Mouse (Mus musculus) liver, embryonic 13.5 days (tissue): ENCODE measurements around the gene Mt3. TPM values are rescaled to one million over a fixed set of nuclear protein-coding genes. Genes with fewer than 3 reads are reported as not detected.

Experiments used
- ATAC-seq: fragments of 200-750 bp; cut with Nextera tagmentation; 2 replicates; pipeline ENCODE4 v1.8.0; 2017; ENCODE audit warnings: low read depth, mild to moderate bottlenecking, moderate number of reproducible peaks, moderate library complexity
- DNase-seq: peaks from one replicate; pipeline ENCODE4 v3.0.0; 2022
- H3K27ac ChIP-seq: fragments of 300-500 bp; sonication (generic); 2 replicates; pipeline ENCODE4 v1.5.1; 2015; ENCODE audit warnings: moderate library complexity, mild to moderate bottlenecking, inconsistent platforms
- H3K27me3 ChIP-seq: fragments of 300-500 bp; sonication (generic); 2 replicates; pipeline ENCODE4 v1.6.1; 2015; ENCODE audit warnings: mild to moderate bottlenecking, inconsistent platforms
- H3K36me3 ChIP-seq: fragments of 300-500 bp; sonication (generic); 2 replicates; pipeline ENCODE4 v1.6.1; 2015; ENCODE audit warnings: mild to moderate bottlenecking, inconsistent platforms
- H3K4me1 ChIP-seq: fragments of 300-500 bp; sonication (generic); replicated peaks from 2 replicates; pipeline ENCODE4 v1.6.1; 2015; ENCODE audit warnings: inconsistent platforms
- H3K4me2 ChIP-seq: fragments of 300-500 bp; sonication (generic); 2 replicates; pipeline ENCODE4 v1.6.1; 2015; ENCODE audit warnings: inconsistent platforms, mild to moderate bottlenecking, moderate library complexity
- H3K4me3 ChIP-seq: fragments of 300-500 bp; sonication (generic); replicated peaks from 2 replicates; pipeline ENCODE4 v1.5.1; 2015; ENCODE audit warnings: mild to moderate bottlenecking, inconsistent platforms
- H3K9ac ChIP-seq: fragments of 300-500 bp; sonication (generic); 2 replicates; pipeline ENCODE4 v1.6.1; 2015; ENCODE audit warnings: mild to moderate bottlenecking, inconsistent platforms
- H3K9me3 ChIP-seq: fragments of 300-500 bp; sonication (generic); replicated peaks from 2 replicates; pipeline ENCODE4 v1.6.1; 2016; ENCODE audit warnings: inconsistent platforms
- WGBS: fragments of 180-500 bp; shearing (Covaris S2); methylation state at CpG from one replicate; pipeline ENCODE4 v1.1.7; 2015; ENCODE audit not compliant: insufficient replicate concordance; 5-methylcytosine and 5-hydroxymethylcytosine counted together
- polyA plus RNA-seq: library from polyadenylated mRNA; unstranded; fragments of >200 nt; fragmentation: Nextera tagmentation; extraction: Ambion mirVana; gene quantifications from 2 replicates; pipeline ENCODE4 v1.2.1, GENCODE M21; 2015

Mt3 gene
- polyA plus RNA-seq, 1 experiment from 2014 or later: 0.47 TPM

GRCm38 (mm10) chr8:94174619-94175213, 22.3 kb downstream of the Mt3 start:
- Histone ChIP-seq H3K4me3 (peak overlapping the region; percentile 88), H3K4me2 (peak overlapping the region; percentile 93), H3K36me3 (peaks cover 3% of the 10 kb centered on the region; the same call in 1 of the 2 replicates), H3K27ac (peak overlapping the region; percentile 99), H3K4me1 (peaks cover 64% of the 10 kb centered on the region), H3K27me3 (peaks cover 11% of the 10 kb centered on the region), H3K9ac (peak overlapping the region; percentile 97), H3K9me3 (no peaks in the 10 kb centered on the region)
- 41% methylated on average over 7 of the region's 7 CpGs for WGBS
- no peak for DNase-seq
- ATAC-seq: no peak

- no peak for ATAC-seq
- peaks cover 11% of the 10 kb centered on the region for H3K27me3 ChIP-seq
- H3K36me3 ChIP-seq: peaks cover 17% of the 10 kb centered on the region
- no peak for DNase-seq
- peak overlapping the region; percentile 93 for H3K9ac ChIP-seq
- peak overlapping the region; percentile 95 for H3K27ac ChIP-seq
- H3K4me1 ChIP-seq: peaks cover 68% of the 10 kb centered on the region
- 47% methylated on average over 7 of the region's 7 CpGs for WGBS
- peak overlapping the region; percentile 80 for H3K4me3 ChIP-seq
- no peaks in the 10 kb centered on the region for H3K9me3 ChIP-seq
- H3K4me2 ChIP-seq: peak overlapping the region; percentile 90
These were observed 25.4 kb downstream of the Mt3 start for GRCm38 (mm10) chr8:94177716-94178390.

GRCm38 (mm10) chr8:94178857-94179712, 26.7 kb downstream of the Mt3 start, which contains the start of gene Mt1:
Gene Mt1 (plus strand): TSS chr8:94179082.
- WGBS: under 1% methylated on average over 50 of the region's 50 CpGs

GRCm38 (mm10) chr8:94179713-94180560, 27.5 kb downstream of the Mt3 start:
- H3K27me3 ChIP-seq: peaks cover 21% of the 10 kb centered on the region
- peak overlapping the region; percentile 93 for H3K9ac ChIP-seq
- ATAC-seq (no peak), DNase-seq (peak; percentile 64)
- peak overlapping the region; percentile 80 for H3K4me3 ChIP-seq
- 4% methylated on average over 25 of the region's 25 CpGs for WGBS
- H3K36me3 ChIP-seq: peaks cover 17% of the 10 kb centered on the region
- peak overlapping the region; percentile 95 for H3K27ac ChIP-seq
- no peaks in the 10 kb centered on the region for H3K9me3 ChIP-seq
- H3K4me1 ChIP-seq: peaks cover 76% of the 10 kb centered on the region
- H3K4me2 ChIP-seq: peak overlapping the region; percentile 90

More at GRCm38 (mm10) chr8:94178857-94179712, 26.7 kb downstream of the Mt3 start, which contains the start of gene Mt1:
- peak; percentile 91 for ATAC-seq
- peaks cover 76% of the 10 kb centered on the region for H3K4me1 ChIP-seq
- H3K4me2 ChIP-seq: peak within 1 kb of the TSS; percentile 90
- H3K4me3 ChIP-seq: peak within 1 kb of the TSS; percentile 80
- H3K9me3 ChIP-seq: no peaks in the 10 kb centered on the region
- H3K27me3 ChIP-seq: peaks cover 16% of the 10 kb centered on the region
- peak; percentile 100 for DNase-seq
- peaks cover 17% of the 10 kb centered on the region for H3K36me3 ChIP-seq
- peak within 1 kb of the TSS; percentile 95 for H3K27ac ChIP-seq
- peak within 1 kb of the TSS; percentile 93 for H3K9ac ChIP-seq

GRCm38 (mm10) chr8:94180561-94180908, 28.1 kb downstream of the Mt3 start:
- peak overlapping the region; percentile 80 for H3K4me3 ChIP-seq
- peak overlapping the region; percentile 95 for H3K27ac ChIP-seq
- peak overlapping the region; percentile 93 for H3K9ac ChIP-seq
- H3K4me2 ChIP-seq: peak overlapping the region; percentile 90
- no peaks in the 10 kb centered on the region for H3K9me3 ChIP-seq
- ATAC-seq (no peak), DNase-seq (no peak)
- peaks cover 76% of the 10 kb centered on the region for H3K4me1 ChIP-seq
- WGBS: 71% methylated on average over 1 of the region's 1 CpGs
- peaks cover 17% of the 10 kb centered on the region for H3K36me3 ChIP-seq
- H3K27me3 ChIP-seq: peaks cover 22% of the 10 kb centered on the region

GRCm38 (mm10) chr8:94182055-94182929, 29.9 kb downstream of the Mt3 start:
- DNase-seq (no peak), ATAC-seq (no peak)
- Histone ChIP-seq H3K4me3 (peak overlapping the region; percentile 80), H3K9me3 (no peaks in the 10 kb centered on the region), H3K27ac (peak overlapping the region; percentile 97), H3K4me1 (peaks cover 86% of the 10 kb centered on the region), H3K4me2 (peak overlapping the region; percentile 90), H3K36me3 (peaks cover 17% of the 10 kb centered on the region), H3K27me3 (peaks cover 26% of the 10 kb centered on the region), H3K9ac (peak overlapping the region; percentile 71)
- WGBS: 57% methylated on average over 13 of the region's 13 CpGs

GRCm38 (mm10) chr8:94183117-94183516, 30.7 kb downstream of the Mt3 start:
- peak overlapping the region; percentile 90 for H3K4me2 ChIP-seq
- H3K4me3 ChIP-seq: peak overlapping the region; percentile 80
- DNase-seq (peak; percentile 96), ATAC-seq (peak; percentile 63)
- peaks cover 34% of the 10 kb centered on the region for H3K27me3 ChIP-seq
- WGBS: under 1% methylated on average over 16 of the region's 16 CpGs
- no peaks in the 10 kb centered on the region for H3K9me3 ChIP-seq
- H3K9ac ChIP-seq: peak overlapping the region; percentile 75
- H3K27ac ChIP-seq: peak overlapping the region; percentile 97
- H3K36me3 ChIP-seq: peaks cover 17% of the 10 kb centered on the region
- peaks cover 86% of the 10 kb centered on the region for H3K4me1 ChIP-seq

- Histone ChIP-seq H3K36me3 (peaks cover 17% of the 10 kb centered on the region), H3K27ac (peak overlapping the region; percentile 97), H3K4me3 (peak overlapping the region; percentile 80), H3K27me3 (peaks cover 45% of the 10 kb centered on the region), H3K9me3 (no peaks in the 10 kb centered on the region), H3K4me2 (peak overlapping the region; percentile 90), H3K4me1 (peaks cover 86% of the 10 kb centered on the region), H3K9ac (peak overlapping the region; percentile 75)
- DNase-seq (no peak), ATAC-seq (no peak)
- 40% methylated on average over 12 of the region's 12 CpGs for WGBS
These were observed 32.0 kb downstream of the Mt3 start for GRCm38 (mm10) chr8:94184357-94184843.

GRCm38 (mm10) chr8:94185791-94186190, 33.4 kb downstream of the Mt3 start:
- Histone ChIP-seq H3K27me3 (peaks cover 45% of the 10 kb centered on the region), H3K4me1 (peaks cover 90% of the 10 kb centered on the region), H3K4me3 (peak overlapping the region; percentile 34), H3K4me2 (peak overlapping the region; percentile 70), H3K9me3 (no peaks in the 10 kb centered on the region), H3K27ac (peak overlapping the region; percentile 96), H3K9ac (peak overlapping the region; percentile 72), H3K36me3 (peaks cover 3% of the 10 kb centered on the region)
- WGBS: 45% methylated on average over 6 of the region's 6 CpGs
- ATAC-seq (no peak), DNase-seq (no peak)

GRCm38 (mm10) chr8:94186542-94186941, 34.1 kb downstream of the Mt3 start:
- peak overlapping the region; percentile 34 for H3K4me3 ChIP-seq

More at GRCm38 (mm10) chr8:94186542-94186941, 34.1 kb downstream of the Mt3 start:
- under 1% methylated on average over 17 of the region's 17 CpGs for WGBS
- Histone ChIP-seq H3K4me1 (peaks cover 91% of the 10 kb centered on the region), H3K4me2 (peak overlapping the region; percentile 70), H3K27ac (peak overlapping the region; percentile 96), H3K36me3 (no peaks in the 10 kb centered on the region), H3K27me3 (peaks cover 45% of the 10 kb centered on the region), H3K9me3 (no peaks in the 10 kb centered on the region), H3K9ac (peak overlapping the region; percentile 72)
- peak; percentile 83 for ATAC-seq
- peak; percentile 89 for DNase-seq
